Mouse (Mus musculus) heart, postnatal 0 days (tissue): ENCODE results near the gene 9330159F19Rik.

Experiments
- CTCF ChIP-seq: IDR thresholded peaks from 2 replicates; pipeline ENCODE4 v1.5.1; 2016; ENCODE audit warnings: antibody characterized with exemption, control low read depth, low read depth
- EP300 ChIP-seq: IDR thresholded peaks from 2 replicates; pipeline ENCODE4 v1.6.1; 2016; ENCODE audit warnings: antibody characterized with exemption, low read depth

DNA sequence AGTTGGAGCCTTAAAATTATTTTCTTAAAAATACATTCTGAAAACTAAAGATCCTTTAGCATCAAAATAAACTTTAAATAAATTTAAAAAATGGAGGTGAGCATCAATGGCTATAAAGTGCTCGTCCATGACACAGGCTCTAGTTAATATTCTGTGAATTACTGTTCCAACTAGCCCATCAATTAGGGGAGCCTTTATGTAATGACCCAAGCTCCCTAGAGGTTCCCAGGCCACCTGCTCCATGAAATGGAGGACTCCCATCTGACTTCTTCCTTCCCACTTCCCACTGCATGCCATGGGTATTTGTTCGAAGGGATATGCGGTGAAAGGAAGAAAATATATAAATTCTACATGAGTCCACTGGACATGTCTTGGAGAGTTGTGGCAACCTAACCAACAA is 31.2 kb upstream of the 9330159F19Rik start:
- no peak for TF ChIP-seq CTCF
- no peak for TF ChIP-seq EP300
